Comparison of ENCODE assay signal across 8 mouse cellular contexts in the genomic region with DNA sequence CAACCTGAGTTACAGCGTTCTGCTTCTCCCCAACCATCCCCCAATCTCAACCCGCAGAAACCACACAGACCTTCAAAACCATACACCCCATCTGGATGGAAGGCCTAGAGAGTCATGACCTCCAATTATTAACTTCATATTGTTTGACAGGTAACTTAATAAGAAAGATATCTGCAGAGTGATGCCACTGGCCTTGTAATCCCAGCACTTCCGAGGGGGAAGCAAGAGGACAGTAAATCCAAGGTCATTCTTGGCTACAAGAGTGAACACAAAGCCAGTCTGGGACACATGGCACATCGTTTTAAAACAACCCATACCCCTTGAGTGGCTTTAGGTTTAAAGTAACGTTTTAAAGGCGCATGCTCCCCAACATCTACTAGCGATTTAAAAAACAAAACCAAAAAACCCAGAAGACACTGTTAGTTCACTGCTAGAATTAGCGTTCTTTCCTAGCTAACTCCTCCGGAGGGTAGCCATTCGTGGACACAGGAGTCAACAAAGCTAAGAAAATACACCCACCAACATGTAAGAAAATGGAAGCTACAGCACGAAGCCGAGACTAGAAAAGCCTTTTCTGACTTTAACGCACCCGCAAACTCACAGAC. TPM values are rescaled to one million over a fixed set of nuclear protein-coding genes. Genes with fewer than 3 reads are reported as not detected.
DNase-seq lines count a peak whose midpoint lies in the region; ATAC-seq lines count a peak whose summit lies in the region.

No protein-coding gene starts in this region.

- H3K9me3 ChIP-seq in erythroblast, embryonic 14.5 days (ENCODE audit: control insufficient read depth, low read length): no peaks in the 10 kb centered on the region
- no peaks in the 10 kb centered on the region for H3K9me3 ChIP-seq in limb, embryonic 10.5 days (replicated peaks)

- WGBS in limb, embryonic 10.5 days: 1% methylated on average over 14 of the region's 14 CpGs

- DNase-seq in cerebellum, adult 11-12 months: no peak
- DNase-seq in 3134 (ENCODE audit: extremely low read depth, insufficient read length, low spot score): peak; percentile 9
- DNase-seq in limb, embryonic 10.5 days (ENCODE audit: low spot score): peak; percentile 31
- peak; percentile 27 for DNase-seq in neural tube, embryonic 10.5 days (ENCODE audit: extremely low spot score, low spot score)
- DNase-seq in T-cell, adult 2 months (ENCODE audit: low spot score): no peak
- DNase-seq in right cerebral cortex, postnatal 4 days: no peak

- H3K27ac ChIP-seq in limb, embryonic 10.5 days: peak overlapping the region; percentile 95

- peaks cover 37% of the 10 kb centered on the region for H3K36me3 ChIP-seq in erythroblast, embryonic 14.5 days (ENCODE audit: control insufficient read depth)
- H3K36me3 ChIP-seq in limb, embryonic 10.5 days: peaks cover 8% of the 10 kb centered on the region

- no peaks in the 10 kb centered on the region for H3K27me3 ChIP-seq in erythroblast, embryonic 14.5 days (ENCODE audit: control insufficient read depth)
- H3K27me3 ChIP-seq in limb, embryonic 10.5 days (ENCODE audit: low read depth, poor library complexity, severe bottlenecking): no peaks in the 10 kb centered on the region

- H3K4me3 ChIP-seq in erythroblast, embryonic 14.5 days (replicated peaks): peak overlapping the region; percentile 87
- H3K4me3 ChIP-seq in limb, embryonic 10.5 days: peak overlapping the region; percentile 95

- peaks cover 41% of the 10 kb centered on the region for H3K4me1 ChIP-seq in erythroblast, embryonic 14.5 days (ENCODE audit: control insufficient read depth)
- H3K4me1 ChIP-seq in limb, embryonic 10.5 days: peaks cover 19% of the 10 kb centered on the region

- ATAC-seq in cerebellum, adult (ENCODE audit: insufficient number of reproducible peaks, low FRiP score, low TSS enrichment): peak; percentile 33

RNA-seq across cellular contexts. Expression of gene Ccnt2, which starts 0.7 kb away (rescaled TPM):
- 1.2 TPM in 2 replicates for polyA plus RNA-seq in erythroblast, embryonic 14.5 days (2012)
- 81.4 and 94.9 TPM in 2 replicates for polyA plus RNA-seq in limb, embryonic 10.5 days (2016; fragmentation: Nextera tagmentation; extraction: Ambion mirVana)

RNA-seq across cellular contexts. Expression of gene Acmsd, which starts 44.1 kb away (rescaled TPM):
- polyA plus RNA-seq in erythroblast, embryonic 14.5 days (2012): 0.32 and 0.40 TPM in 2 replicates
- 0.23 and 0.29 TPM in 2 replicates for polyA plus RNA-seq in limb, embryonic 10.5 days (2016; fragmentation: Nextera tagmentation; extraction: Ambion mirVana)

Comparison
In these comparisons a context has a peak if more than half of its experiments do, and no peak if none do; other contexts are left out.
1. DNase-seq: peak in 3134 (single experiment), limb, embryonic 10.5 days (single experiment) and neural tube, embryonic 10.5 days (single experiment); none in cerebellum, adult 11-12 months (single experiment), T-cell, adult 2 months (single experiment) and right cerebral cortex, postnatal 4 days (single experiment).
2. RNA of gene Ccnt2, which starts 0.7 kb away (polyA plus RNA-seq): 81.4 to 94.9 TPM in limb, embryonic 10.5 days; 1.2 TPM in erythroblast, embryonic 14.5 days; every median in the first group is over 10 times any median in the second.